Mouse (Mus musculus): Measurements from ENCODE around the gene Gstp1. TPM values are rescaled to one million over a fixed set of nuclear protein-coding genes. Genes with fewer than 3 reads are reported as not detected.

The Gstp1 gene
- polyA plus RNA-seq (2014; fragmentation: Nextera tagmentation; extraction: Ambion mirVana): 424 and 468 TPM in 2 replicates

DNA sequence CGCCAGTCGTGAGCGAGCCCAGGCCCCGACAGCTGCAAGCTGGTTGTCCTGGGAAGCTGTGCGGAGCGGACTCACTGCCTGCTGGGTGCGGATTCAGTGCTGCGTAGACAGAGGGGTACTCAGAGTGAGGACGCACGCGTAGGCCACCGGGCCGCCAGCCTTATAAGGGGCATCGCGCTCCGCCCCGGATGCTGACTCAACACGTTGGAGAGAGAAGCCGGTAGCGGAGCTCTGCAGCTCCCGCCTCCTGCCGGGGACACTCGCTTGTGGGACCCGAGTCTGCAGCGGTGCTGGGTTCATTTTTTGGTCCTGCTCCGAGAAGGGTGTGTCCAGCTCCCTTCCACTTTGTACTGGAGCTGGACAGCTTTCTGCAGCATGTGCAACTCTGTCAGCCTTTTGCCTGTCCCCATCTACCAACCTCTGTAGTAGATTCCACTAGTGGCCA is at the start of gene Gstp1:
Gene Gstp1 (minus strand): TSS at position 198 of the 445 bp plus-strand sequence.
- WGBS: under 1% methylated on average over 26 of the region's 26 CpGs

GRCm38 (mm10) chr19:4087090-4087489 is 49.3 kb upstream of the Gstp1 start:
- Histone ChIP-seq H3K27me3 (ENCODE audit: insufficient read depth, low read length) (no peaks in the 10 kb centered on the region), H3K4me1 (ENCODE audit: insufficient read depth) (no peaks in the 10 kb centered on the region), H3K9ac (no peak overlapping the region), H3K27ac (ENCODE audit: low read depth) (no peak overlapping the region), H3K36me3 (ENCODE audit: insufficient read depth) (no peaks in the 10 kb centered on the region), H3K4me2 (no peak overlapping the region), H3K9me3 (ENCODE audit: low read depth, low read length) (no peaks in the 10 kb centered on the region), H3K4me3 (ENCODE audit: low read depth, low read length) (no peak overlapping the region)
- WGBS: 77% methylated on average over 5 of the region's 5 CpGs
- TF ChIP-seq CTCF (IDR thresholded peaks at IDR 0.05; ENCODE audit: low read depth): no peak
- DNase-seq (no peak), ATAC-seq (ENCODE audit: insufficient read depth) (no peak)

More for the DNA sequence above, at the start of gene Gstp1:
- Histone ChIP-seq H3K4me1 (ENCODE audit: insufficient read depth) (peaks cover 4% of the 10 kb centered on the region; the same call in 1 of the 2 replicates), H3K4me3 (ENCODE audit: low read depth, low read length) (peak within 1 kb of the TSS; percentile 50), H3K9ac (peak within 1 kb of the TSS; percentile 79), H3K36me3 (ENCODE audit: insufficient read depth) (0 out of 2 replicates have a peak, but pooled peaks cover 6% of the 10 kb centered on the region), H3K27ac (ENCODE audit: low read depth) (peak within 1 kb of the TSS; percentile 33; the same call in 1 of the 2 replicates), H3K9me3 (ENCODE audit: low read depth, low read length) (no peaks in the 10 kb centered on the region), H3K4me2 (peak within 1 kb of the TSS; percentile 75), H3K27me3 (ENCODE audit: insufficient read depth, low read length) (no peaks in the 10 kb centered on the region)
- TF ChIP-seq CTCF (IDR thresholded peaks at IDR 0.05; ENCODE audit: low read depth): peak; percentile 44; the same call in 1 of the 2 replicates
- DNase-seq (peak; percentile 94), ATAC-seq (ENCODE audit: insufficient read depth) (peak; percentile 90)

DNA sequence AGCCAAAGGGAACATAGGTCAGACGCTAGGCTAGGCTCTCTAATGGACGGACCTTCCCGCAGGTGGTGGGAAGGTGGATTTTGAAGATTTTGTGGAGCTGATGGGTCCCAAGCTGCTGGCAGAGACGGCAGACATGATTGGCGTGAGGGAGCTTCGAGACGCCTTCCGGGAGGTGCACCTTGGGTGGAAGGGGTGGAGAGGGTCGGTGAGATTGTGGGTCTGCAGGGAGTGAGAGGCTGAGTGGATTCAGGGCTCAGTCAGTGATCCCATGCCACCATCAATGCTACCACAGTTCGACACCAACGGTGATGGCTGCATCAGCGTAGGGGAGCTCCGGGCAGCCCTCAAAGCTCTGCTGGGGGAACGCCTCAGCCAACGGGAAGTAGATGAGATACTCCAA is 48.4 kb upstream of the Gstp1 start:
- no peak overlapping the region for H3K4me2 ChIP-seq
- TF ChIP-seq CTCF (IDR thresholded peaks at IDR 0.05; ENCODE audit: low read depth): no peak
- H3K4me1 ChIP-seq (ENCODE audit: insufficient read depth): no peaks in the 10 kb centered on the region
- no peaks in the 10 kb centered on the region for H3K36me3 ChIP-seq (ENCODE audit: insufficient read depth)
- 85% methylated on average over 15 of the region's 15 CpGs for whole genome bisulfite sequencing
- no peak overlapping the region for H3K27ac ChIP-seq (ENCODE audit: low read depth)
- no peaks in the 10 kb centered on the region for H3K9me3 ChIP-seq (ENCODE audit: low read depth, low read length)
- no peaks in the 10 kb centered on the region for H3K27me3 ChIP-seq (ENCODE audit: insufficient read depth, low read length)
- DNase-seq (no peak), ATAC-seq (ENCODE audit: insufficient read depth) (no peak)
- H3K4me3 ChIP-seq (ENCODE audit: low read depth, low read length): no peak overlapping the region
- H3K9ac ChIP-seq: no peak overlapping the region

DNA sequence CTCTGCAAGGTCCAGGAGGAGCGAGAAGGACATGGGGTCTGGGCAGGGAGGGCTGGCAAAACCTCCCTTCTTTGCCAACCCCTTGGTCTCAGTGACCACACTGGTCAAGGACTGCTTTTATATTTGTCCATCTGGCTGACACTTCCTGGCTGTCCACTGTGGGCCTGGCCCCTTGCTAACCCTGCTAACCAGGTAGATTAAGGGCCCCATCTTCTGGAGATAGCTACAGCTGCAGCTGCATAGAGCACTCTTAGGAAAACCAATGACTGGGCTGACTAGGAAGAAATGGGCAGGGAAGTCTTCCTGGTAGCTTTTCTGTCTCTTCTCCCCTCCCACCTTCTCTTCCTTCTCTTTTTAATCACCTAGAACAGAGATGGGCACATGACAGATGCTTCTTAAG is 47.2 kb upstream of the Gstp1 start:
- no peak overlapping the region for H3K27ac ChIP-seq (ENCODE audit: low read depth)
- no peaks in the 10 kb centered on the region for H3K27me3 ChIP-seq (ENCODE audit: insufficient read depth, low read length)
- no peak for DNase-seq

DNA sequence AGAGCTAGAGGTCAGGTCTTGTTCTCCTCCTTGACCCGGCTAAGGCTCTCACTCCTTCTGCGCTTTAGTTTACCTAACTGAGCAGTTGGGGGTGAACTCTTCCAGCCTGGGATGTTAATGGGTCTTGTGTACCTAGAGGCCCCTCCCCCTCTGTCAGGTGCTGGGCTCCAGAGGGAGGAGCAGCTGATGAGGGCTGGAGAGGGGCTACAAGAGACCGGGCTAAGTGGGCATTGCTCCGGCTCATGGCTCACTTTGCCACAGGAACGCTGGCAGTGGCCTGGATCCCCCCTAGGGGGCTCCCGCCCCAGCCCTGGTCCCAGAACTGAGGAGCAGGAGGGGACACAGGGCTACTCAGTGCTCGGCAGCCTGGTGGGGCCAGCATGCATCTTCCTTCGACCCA is 46.0 kb upstream of the Gstp1 start:
- TF ChIP-seq CTCF (IDR thresholded peaks at IDR 0.05; ENCODE audit: low read depth): peak; percentile 41
- peak; percentile 31; the same call in 1 of the 2 replicates for ATAC-seq (ENCODE audit: insufficient read depth)
- no peaks in the 10 kb centered on the region for H3K9me3 ChIP-seq (ENCODE audit: low read depth, low read length)

More for the DNA sequence above, 47.2 kb upstream of the Gstp1 start:
- Histone ChIP-seq H3K4me3 (ENCODE audit: low read depth, low read length) (no peak overlapping the region), H3K9me3 (ENCODE audit: low read depth, low read length) (no peaks in the 10 kb centered on the region), H3K4me1 (ENCODE audit: insufficient read depth) (no peaks in the 10 kb centered on the region), H3K36me3 (ENCODE audit: insufficient read depth) (no peaks in the 10 kb centered on the region), H3K4me2 (no peak overlapping the region), H3K9ac (no peak overlapping the region)
- TF ChIP-seq CTCF (IDR thresholded peaks at IDR 0.05; ENCODE audit: low read depth): peak; percentile 15; the same call in 1 of the 2 replicates
- WGBS: 75% methylated on average over 1 of the region's 1 CpGs
- ATAC-seq (ENCODE audit: insufficient read depth): no peak

GRCm38 (mm10) chr19:4083316-4083715 is 45.5 kb upstream of the Gstp1 start:
- Histone ChIP-seq H3K27me3 (ENCODE audit: insufficient read depth, low read length) (no peaks in the 10 kb centered on the region), H3K9ac (no peak overlapping the region), H3K4me1 (ENCODE audit: insufficient read depth) (no peaks in the 10 kb centered on the region), H3K36me3 (ENCODE audit: insufficient read depth) (no peaks in the 10 kb centered on the region), H3K27ac (ENCODE audit: low read depth) (no peak overlapping the region), H3K9me3 (ENCODE audit: low read depth, low read length) (no peaks in the 10 kb centered on the region), H3K4me2 (no peak overlapping the region), H3K4me3 (ENCODE audit: low read depth, low read length) (no peak overlapping the region)
- ATAC-seq (ENCODE audit: insufficient read depth): no peak
- WGBS: 76% methylated on average over 7 of the region's 7 CpGs
- no peak for TF ChIP-seq CTCF (IDR thresholded peaks at IDR 0.05; ENCODE audit: low read depth)
- DNase-seq: no peak

More for the DNA sequence above, 46.0 kb upstream of the Gstp1 start:
- H3K36me3 ChIP-seq (ENCODE audit: insufficient read depth): no peaks in the 10 kb centered on the region
- H3K4me3 ChIP-seq (ENCODE audit: low read depth, low read length): no peak overlapping the region
- WGBS: 23% methylated on average over 8 of the region's 8 CpGs
- H3K4me2 ChIP-seq: no peak overlapping the region
- H3K27ac ChIP-seq (ENCODE audit: low read depth): no peak overlapping the region
- no peak overlapping the region for H3K9ac ChIP-seq
- H3K4me1 ChIP-seq (ENCODE audit: insufficient read depth): no peaks in the 10 kb centered on the region
- peak; percentile 15 for DNase-seq
- no peaks in the 10 kb centered on the region for H3K27me3 ChIP-seq (ENCODE audit: insufficient read depth, low read length)

- WGBS: 73% methylated on average over 11 of the region's 11 CpGs
- H3K4me3 ChIP-seq (ENCODE audit: low read depth, low read length): no peak overlapping the region
- H3K4me2 ChIP-seq: no peak overlapping the region
- no peak overlapping the region for H3K9ac ChIP-seq
- DNase-seq (no peak), ATAC-seq (ENCODE audit: insufficient read depth) (no peak)
- no peaks in the 10 kb centered on the region for H3K9me3 ChIP-seq (ENCODE audit: low read depth, low read length)
- no peaks in the 10 kb centered on the region for H3K36me3 ChIP-seq (ENCODE audit: insufficient read depth)
- no peak overlapping the region for H3K27ac ChIP-seq (ENCODE audit: low read depth)
- no peak for TF ChIP-seq CTCF (IDR thresholded peaks at IDR 0.05; ENCODE audit: low read depth)
- H3K4me1 ChIP-seq (ENCODE audit: insufficient read depth): no peaks in the 10 kb centered on the region
- no peaks in the 10 kb centered on the region for H3K27me3 ChIP-seq (ENCODE audit: insufficient read depth, low read length)
These were observed 44.6 kb upstream of the Gstp1 start for GRCm38 (mm10) chr19:4082219-4082965.
